In the genomic region with DNA sequence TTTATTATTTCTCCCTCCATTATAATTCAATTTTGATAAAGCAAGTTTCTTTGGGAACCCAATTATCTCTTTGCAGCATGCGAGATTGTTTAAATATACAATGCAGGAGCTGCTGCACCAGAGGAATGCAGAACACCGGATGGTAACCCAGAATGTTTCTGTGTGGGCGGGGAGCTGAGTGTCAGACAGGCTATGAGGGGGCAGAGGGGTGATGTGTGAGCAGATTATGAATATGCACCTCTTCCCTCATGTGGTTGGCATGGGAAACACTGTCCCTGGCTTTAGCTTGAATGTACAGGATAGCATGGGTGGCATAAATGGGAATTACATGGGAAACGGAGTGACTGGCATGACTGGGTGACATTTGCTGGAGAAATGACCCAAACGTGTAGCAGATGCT, we compare ENCODE assay signal across 11 mouse cellular contexts.
DNase-seq lines count a peak whose midpoint lies in the region.
"Had no signal": no experiment of that assay in that cellular context is flagged by ENCODE, and none has a peak within 500 bp of the region (broad histone marks: within the 10 kb centered on the region; RNA-seq: fewer than 3 reads in every experiment).

No protein-coding gene starts in this region.

- DNase-seq in frontal cortex, postnatal 36 days (ENCODE audit: low spot score in 2 of 2), result peak; percentile 25 to 45
- no peak for DNase-seq in frontal cortex, postnatal 25 days (ENCODE audit: low spot score in 2 of 2)
- DNase-seq in layer of hippocampus, adult 9-11 months, result peak; percentile 71
- no peak for DNase-seq in layer of hippocampus, postnatal 10 days (ENCODE audit: low spot score in 2 of 2)
- DNase-seq in thymus, postnatal 14 days, result peak; percentile 5
- no peak for DNase-seq in thymus, adult 18-20 months
- DNase-seq in lung, postnatal 4 days, result no peak
- DNase-seq: adrenal gland, postnatal 25 days; heart, adult 2 months; lung, adult 2 months; retina, postnatal 1 day had no signal

Comparison
In these comparisons a context has a peak if more than half of its experiments do, and no peak if none do; other contexts are left out.
1. DNase-seq: peak in frontal cortex, postnatal 36 days (2 of 2), layer of hippocampus, adult 9-11 months (single experiment) and thymus, postnatal 14 days (single experiment); none in frontal cortex, postnatal 25 days (0 of 2), layer of hippocampus, postnatal 10 days (0 of 2), thymus, adult 18-20 months (0 of 2) and lung, postnatal 4 days (0 of 2).